In the genomic region with DNA sequence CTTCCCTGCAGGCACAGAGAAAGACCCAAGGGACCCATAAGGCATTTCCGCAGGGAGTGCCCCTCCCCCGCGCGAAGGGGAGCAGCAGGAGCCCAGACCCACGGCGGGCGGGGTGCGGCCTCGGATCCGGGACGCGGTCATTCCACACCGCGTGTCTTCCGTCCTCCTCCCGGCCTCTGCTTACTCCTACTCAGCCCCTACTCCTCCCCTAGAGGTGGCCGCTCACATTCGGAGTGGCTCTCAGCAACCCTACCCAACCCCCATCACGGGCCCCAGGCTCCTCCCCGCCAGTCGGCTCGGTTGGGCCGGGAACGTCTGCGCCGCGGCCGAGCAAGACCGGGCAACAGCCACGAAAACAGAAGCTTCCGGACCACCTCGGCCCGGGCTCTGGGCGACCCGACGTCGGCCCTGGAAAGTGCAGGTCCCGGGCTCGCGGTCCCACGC, we compare ENCODE assay signal across 8 mouse cellular contexts. TPM values are rescaled to one million over a fixed set of nuclear protein-coding genes. Genes with fewer than 3 reads are reported as not detected.
DNase-seq lines count a peak whose midpoint lies in the region; ATAC-seq lines count a peak whose summit lies in the region.

No protein-coding gene starts in this region.

- no peaks in the 10 kb centered on the region for H3K9me3 ChIP-seq in heart, embryonic 15.5 days (replicated peaks)

- peak overlapping the region; percentile 86 for H3K4me2 ChIP-seq in heart, embryonic 15.5 days

- peak; percentile 38 to 43 for DNase-seq in CD8-positive naive resting alpha-beta T cell, adult 2 months (ENCODE audit: low read depth in 2 of 2, low spot score in 2 of 2)
- DNase-seq in adrenal gland, postnatal 4 days (ENCODE audit: low spot score in 2 of 2) = peak; percentile 49 to 63
- DNase-seq in kidney, postnatal 25 days = peak; percentile 84 to 90
- DNase-seq in lung, postnatal 10 days = peak; percentile 84
- peak; percentile 64 for DNase-seq in retina, embryonic 14.5 days (ENCODE audit: low spot score)
- peak; percentile 52 to 61 for DNase-seq in urinary bladder, adult 18-20 months (ENCODE audit: low spot score in 2 of 2)

- peak overlapping the region; percentile 91 for H3K4me3 ChIP-seq in heart, embryonic 15.5 days

- peak overlapping the region; percentile 99 for H3K27ac ChIP-seq in heart, embryonic 15.5 days

- peaks cover 28% of the 10 kb centered on the region for H3K4me1 ChIP-seq in heart, embryonic 15.5 days (replicated peaks)

- under 1% methylated on average over 41 of the region's 41 CpGs for WGBS in heart, embryonic 15.5 days

- H3K36me3 ChIP-seq in heart, embryonic 15.5 days = peaks cover 35% of the 10 kb centered on the region

- H3K9ac ChIP-seq in heart, embryonic 15.5 days = peak overlapping the region; percentile 88

- no peaks in the 10 kb centered on the region for H3K27me3 ChIP-seq in heart, embryonic 15.5 days

- ATAC-seq in erythroblast, adult 5-6 weeks (replicated peaks; ENCODE audit: low FRiP score, poor library complexity, severe bottlenecking) = peak; percentile 48
- peak; percentile 41 for ATAC-seq in heart, embryonic 15.5 days (replicated peaks; ENCODE audit: insufficient number of reproducible peaks, insufficient read depth, low FRiP score, low read depth)

RNA-seq across cellular contexts. Expression of gene Cdk9, which starts 0.7 kb away (rescaled TPM):
- 100 to 1,000 TPM; 102 to 105 TPM for total RNA-seq in adrenal gland, postnatal 4 days (2021)
- 15.0 and 25.9 TPM in 2 replicates for total RNA-seq in erythroblast, adult 5-6 weeks (2015; ENCODE audit: low replicate concordance)
- 18.1 and 19.5 TPM in 2 replicates for total RNA-seq in erythroblast, adult 5-6 weeks (2017; ENCODE audit: low replicate concordance)
- 45.5 and 66.6 TPM in 2 replicates for polyA plus RNA-seq in heart, embryonic 15.5 days (2015; fragmentation: Nextera tagmentation; extraction: Ambion mirVana)

RNA-seq across cellular contexts. Expression of gene Fpgs, which starts 8.2 kb away (rescaled TPM):
- total RNA-seq in adrenal gland, postnatal 4 days (2021) = 10 to 100 TPM; 33.2 to 36.2 TPM
- total RNA-seq in erythroblast, adult 5-6 weeks (2015; ENCODE audit: low replicate concordance) = 1.3 and 4.0 TPM in 2 replicates
- 2.1 and 6.6 TPM in 2 replicates for total RNA-seq in erythroblast, adult 5-6 weeks (2017; ENCODE audit: low replicate concordance)
- polyA plus RNA-seq in heart, embryonic 15.5 days (2015; fragmentation: Nextera tagmentation; extraction: Ambion mirVana) = 13.8 and 19.7 TPM in 2 replicates

RNA-seq across cellular contexts. Expression of gene Sh2d3c, which starts 8.7 kb away (rescaled TPM):
- 10 to 100 TPM; 32.3 to 32.9 TPM for total RNA-seq in adrenal gland, postnatal 4 days (2021)
- total RNA-seq in erythroblast, adult 5-6 weeks (2015; ENCODE audit: low replicate concordance) = 15.4 and 23.2 TPM in 2 replicates
- total RNA-seq in erythroblast, adult 5-6 weeks (2017; ENCODE audit: low replicate concordance) = 5.2 and 6.4 TPM in 2 replicates
- polyA plus RNA-seq in heart, embryonic 15.5 days (2015; fragmentation: Nextera tagmentation; extraction: Ambion mirVana) = 25.7 and 33.4 TPM in 2 replicates

RNA-seq across cellular contexts. Expression of gene 6330409D20Rik, which starts 28.7 kb away (rescaled TPM):
- total RNA-seq in adrenal gland, postnatal 4 days (2021) = under 1 TPM in 1 of 2 experiments, not detected in 1; 0.28 TPM
- total RNA-seq in erythroblast, adult 5-6 weeks (2015; ENCODE audit: low replicate concordance) = not detected in 2 replicates
- not detected in 2 replicates for total RNA-seq in erythroblast, adult 5-6 weeks (2017; ENCODE audit: low replicate concordance)
- polyA plus RNA-seq in heart, embryonic 15.5 days (2015; fragmentation: Nextera tagmentation; extraction: Ambion mirVana) = 0.16 TPM in 1 of 2 replicates, not detected in the other

RNA-seq across cellular contexts. Expression of gene Tor2a, which starts 44.9 kb away (rescaled TPM):
- total RNA-seq in adrenal gland, postnatal 4 days (2021) = 10 to 100 TPM; 31.5 to 36.5 TPM
- total RNA-seq in erythroblast, adult 5-6 weeks (2015; ENCODE audit: low replicate concordance) = 10.4 and 11.3 TPM in 2 replicates
- 4.7 and 8.8 TPM in 2 replicates for total RNA-seq in erythroblast, adult 5-6 weeks (2017; ENCODE audit: low replicate concordance)
- polyA plus RNA-seq in heart, embryonic 15.5 days (2015; fragmentation: Nextera tagmentation; extraction: Ambion mirVana) = 31.2 and 41.1 TPM in 2 replicates

Comparison
In these comparisons a context has a peak if more than half of its experiments do, and no peak if none do; other contexts are left out.
1. Peak in every context shown above with its lines: DNase-seq, ATAC-seq, H3K4me3 ChIP-seq and H3K27ac ChIP-seq.
2. RNA of gene Fpgs, which starts 8.2 kb away (total RNA-seq): 33.2 to 36.2 TPM in adrenal gland, postnatal 4 days; 1.3 to 6.6 TPM in erythroblast, adult 5-6 weeks; every median in the first group is over 4 times any median in the second.